Mouse (Mus musculus) T-helper 2 cell (primary cell): ENCODE measurements around the gene Ankrd33.

Source experiments
- in situ Hi-C: fragments of 300-600 bp; cut with MboI, MseI; formaldehyde crosslinking; loops from one replicate; pipeline ENCODE4 v1.15.1; 2025; ENCODE audit warnings: high pct_unique_total_duplicates

Gene Ankrd33

DNA sequence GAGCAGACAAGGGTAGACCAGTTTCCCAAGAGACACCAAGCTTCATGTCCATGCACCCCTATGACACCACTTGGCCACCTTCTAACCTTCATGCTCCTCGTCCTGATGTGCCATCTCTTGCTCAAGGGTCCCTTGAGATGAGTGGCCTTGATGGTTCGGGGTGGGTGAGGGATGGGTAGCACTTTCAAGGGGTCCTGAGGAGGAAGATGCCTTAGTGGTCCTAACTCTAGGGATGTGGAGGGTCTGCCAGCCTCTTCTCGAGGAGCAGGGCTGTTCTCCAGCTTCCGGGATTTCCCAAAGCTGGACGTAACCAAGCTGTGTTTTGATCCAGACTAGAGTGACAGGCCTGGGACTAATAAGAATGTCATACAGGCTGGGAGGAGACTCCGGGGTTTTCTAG is 10.0 kb downstream of the Ankrd33 start:
- in situ Hi-C loops = no loop called here

DNA sequence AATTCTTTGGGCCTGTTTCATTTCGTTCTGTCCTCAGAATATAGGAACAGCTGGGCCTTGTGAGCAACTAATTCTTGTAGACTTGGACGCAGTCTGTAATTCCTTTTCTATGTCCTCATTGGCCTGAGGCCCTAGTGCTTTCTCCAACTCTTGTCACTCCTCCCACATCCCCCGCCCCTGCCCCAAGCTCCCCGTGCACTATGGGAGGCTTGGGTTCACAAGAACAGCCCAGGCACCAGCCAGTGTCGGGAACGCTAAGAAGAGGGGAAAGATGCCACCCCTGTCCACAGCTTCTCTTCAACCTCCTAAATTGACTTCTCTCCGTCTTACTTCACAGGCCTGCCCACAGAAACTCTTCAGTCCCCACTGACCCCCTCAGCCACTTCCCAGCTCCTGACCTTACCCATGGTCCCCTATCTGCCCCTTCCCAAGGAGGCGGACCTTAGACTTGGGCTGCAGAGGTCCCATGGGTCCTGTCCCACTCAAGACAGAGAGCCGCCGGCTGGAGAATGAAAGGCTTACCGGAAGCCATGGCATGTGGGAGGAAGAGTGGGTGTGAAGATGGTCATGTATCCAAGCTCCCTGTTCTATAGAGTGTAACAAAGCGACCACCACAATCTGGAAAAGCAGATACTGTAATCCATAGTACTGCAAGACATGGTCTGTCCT is 11.5 kb downstream of the Ankrd33 start:
- in situ Hi-C loops = no loop called here

- in situ Hi-C loops = no loop called here
Observed at GRCm38 (mm10) chr15:101128181-101129089, 12.9 kb downstream of the Ankrd33 start, which contains the start of gene Acvrl1. Gene Acvrl1, plus strand, starts transcription at chr15:101128522.

- in situ Hi-C loops = no loop called here
Observed at GRCm38 (mm10) chr15:101129412-101129811, 13.9 kb downstream of the Ankrd33 start.

DNA sequence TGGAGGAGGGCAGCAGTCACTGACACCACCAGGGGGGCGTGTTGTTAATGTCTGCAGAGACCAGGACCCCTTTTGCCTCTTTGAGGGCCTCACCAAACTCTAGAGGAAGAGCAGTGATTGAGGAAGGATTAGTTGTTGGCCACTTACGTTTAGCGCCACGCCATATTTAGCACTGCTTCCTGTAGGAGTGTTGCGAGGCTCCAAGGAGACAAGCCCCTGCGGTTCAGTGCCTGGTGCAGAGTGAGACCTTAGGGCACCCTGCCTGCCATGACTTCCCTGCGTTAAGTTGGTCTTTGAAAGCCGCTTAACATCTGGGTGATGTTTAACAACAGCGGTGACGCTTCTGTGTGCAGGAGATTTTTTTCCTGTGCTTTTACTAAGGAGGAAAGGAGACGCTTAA is 15.9 kb downstream of the Ankrd33 start:
- in situ Hi-C loops = no loop called here

- in situ Hi-C loops = no loop called here
Observed at GRCm38 (mm10) chr15:101132041-101132440, 16.5 kb downstream of the Ankrd33 start.

DNA sequence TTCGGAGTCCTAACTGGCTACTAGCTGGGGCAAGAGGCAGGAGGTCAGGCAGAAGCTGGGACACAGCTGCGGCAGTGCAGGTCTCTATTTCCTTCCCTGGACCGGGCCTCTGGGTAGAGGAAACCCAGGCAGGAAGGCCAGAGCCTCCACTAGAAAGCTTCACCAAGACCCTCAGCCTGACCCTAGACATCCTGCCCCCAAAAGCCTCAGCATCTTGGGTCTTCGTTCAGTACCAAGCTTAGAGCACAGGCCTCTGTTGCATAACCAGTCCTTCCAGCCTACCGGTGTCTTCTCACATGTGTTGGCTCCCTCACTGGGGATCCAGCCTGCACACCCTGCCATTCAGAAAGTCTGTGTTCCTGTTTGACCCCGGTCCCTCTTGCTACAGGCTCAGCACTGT is 17.2 kb downstream of the Ankrd33 start:
- in situ Hi-C loops = no loop called here

DNA sequence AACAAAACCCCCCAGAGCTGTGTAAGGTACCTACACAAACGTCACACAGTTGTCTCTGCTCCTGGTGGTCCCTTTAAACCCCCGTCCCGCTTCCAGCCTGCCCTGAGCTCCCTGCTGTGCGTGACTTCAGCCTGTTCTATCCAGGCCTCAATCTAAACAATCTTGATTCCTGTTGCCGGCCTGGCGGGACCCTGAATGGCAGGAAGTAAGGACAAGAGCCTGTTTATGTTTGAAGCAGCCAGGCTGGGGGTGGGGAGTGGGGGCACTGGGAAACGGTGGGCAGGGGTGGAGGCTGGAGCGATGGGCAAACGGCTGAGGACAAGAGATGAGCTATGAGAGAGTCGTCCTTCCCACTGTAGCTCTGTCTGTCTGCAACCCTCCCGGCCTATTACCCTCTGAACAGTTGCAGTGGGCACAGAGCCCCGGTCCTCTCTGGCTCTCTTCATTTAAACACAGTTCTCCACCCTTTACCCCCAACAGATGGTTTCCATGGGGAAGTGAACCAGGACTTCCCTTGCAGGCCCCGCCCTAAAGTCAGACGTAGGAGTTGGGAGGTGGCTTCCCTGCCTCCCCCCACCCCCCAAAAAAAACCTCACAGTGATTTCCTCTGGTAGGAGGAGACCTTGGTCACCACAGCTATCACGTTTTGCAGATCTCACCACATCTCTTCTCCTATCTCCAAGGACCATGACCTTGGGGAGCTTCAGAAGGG is 18.6 kb downstream of the Ankrd33 start:
- in situ Hi-C loops = no loop called here

GRCm38 (mm10) chr15:101135405-101135804 is 19.9 kb downstream of the Ankrd33 start:
- in situ Hi-C loops = no loop called here

GRCm38 (mm10) chr15:101137455-101137854 is 21.9 kb downstream of the Ankrd33 start:
- in situ Hi-C loops = no loop called here

GRCm38 (mm10) chr15:101138675-101139074 is 23.1 kb downstream of the Ankrd33 start:
- in situ Hi-C loops = no loop called here

- in situ Hi-C loops = no loop called here
Observed at GRCm38 (mm10) chr15:101139885-101140284, 24.3 kb downstream of the Ankrd33 start.

DNA sequence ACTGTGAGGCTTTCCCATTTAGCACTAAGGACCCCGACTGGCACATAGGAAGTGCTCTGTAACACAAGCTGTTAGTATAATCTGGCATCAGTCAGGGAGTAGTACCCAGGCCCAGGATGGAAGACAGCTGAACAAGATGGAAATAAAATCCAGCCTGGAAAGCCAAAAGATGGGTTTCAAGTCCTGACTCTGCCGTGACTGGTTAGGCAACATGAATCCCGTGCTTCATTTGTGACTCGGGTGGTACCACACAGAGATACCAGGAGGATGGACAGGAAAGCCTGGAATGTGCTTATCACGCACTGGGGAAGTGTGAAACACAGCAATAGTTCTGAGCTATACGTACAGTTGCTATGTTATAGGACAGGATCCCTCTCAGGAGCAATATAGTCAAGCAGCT is 25.0 kb downstream of the Ankrd33 start:
- in situ Hi-C loops = no loop called here

DNA sequence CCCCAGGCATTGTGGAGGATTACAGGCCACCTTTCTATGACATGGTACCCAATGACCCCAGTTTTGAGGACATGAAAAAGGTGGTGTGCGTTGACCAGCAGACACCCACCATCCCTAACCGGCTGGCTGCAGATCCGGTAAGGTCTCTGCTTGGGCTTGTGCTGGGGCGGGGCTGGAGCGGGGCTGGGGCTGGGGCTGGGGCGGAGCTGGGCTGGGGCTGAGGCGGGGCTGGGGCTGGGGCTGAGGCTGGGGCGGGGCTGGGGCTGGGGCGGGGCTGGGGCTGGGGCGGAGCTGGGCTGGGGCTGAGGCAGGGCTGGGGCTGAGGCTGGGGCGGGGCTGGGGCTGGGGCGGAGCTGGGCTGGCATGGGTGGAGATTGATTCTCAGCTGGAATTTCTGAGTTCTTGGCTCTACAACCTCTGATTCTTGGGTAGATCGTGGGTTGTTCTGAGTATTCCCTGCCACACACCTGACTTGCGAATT is 25.5 kb downstream of the Ankrd33 start:
- in situ Hi-C loops = no loop called here

DNA sequence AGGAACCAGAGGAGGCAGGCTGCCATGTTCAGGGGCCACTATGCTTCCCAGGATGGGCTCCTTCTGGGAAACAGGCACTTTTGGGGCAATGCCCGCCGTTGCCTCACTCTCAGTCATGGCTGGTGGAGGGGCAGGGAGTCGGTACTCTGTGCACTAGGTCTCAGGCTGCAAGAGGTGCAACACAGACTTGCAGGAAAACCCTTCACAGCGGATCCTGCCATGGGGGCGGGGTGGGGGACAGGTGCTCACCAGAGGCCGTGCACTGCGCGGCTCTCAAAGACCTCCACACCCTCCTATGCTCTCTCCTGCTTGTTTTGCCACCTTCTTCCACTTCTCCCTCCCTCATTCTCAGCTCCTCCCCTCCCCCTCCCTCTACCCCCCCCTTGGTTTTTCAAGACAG is 27.1 kb downstream of the Ankrd33 start:
- in situ Hi-C loops = no loop called here

- in situ Hi-C loops = no loop called here
Observed at GRCm38 (mm10) chr15:101143494-101143893, 27.9 kb downstream of the Ankrd33 start.

GRCm38 (mm10) chr15:101144176-101144575 is 28.6 kb downstream of the Ankrd33 start:
- in situ Hi-C loops = no loop called here

- in situ Hi-C loops = no loop called here
Observed at GRCm38 (mm10) chr15:101144779-101145178, 29.2 kb downstream of the Ankrd33 start.

GRCm38 (mm10) chr15:101145424-101146099 is 30.0 kb downstream of the Ankrd33 start:
- in situ Hi-C loops = no loop called here

- in situ Hi-C loops = no loop called here
Observed at GRCm38 (mm10) chr15:101146100-101146965, 30.8 kb downstream of the Ankrd33 start.
